Mouse (Mus musculus) lung, adult 2 months (tissue): Measurements from ENCODE around the gene Neurod2. TPM values are rescaled to one million over a fixed set of nuclear protein-coding genes. Genes with fewer than 3 reads are reported as not detected.

Source experiments
- DNase-seq: peaks from one replicate; pipeline ENCODE4 v3.0.0; 2022
- H3K4me1 ChIP-seq: fragments of 200-500 bp; 2 replicates; pipeline ENCODE4 v1.6.1; 2011; ENCODE audit warnings: low read length; ENCODE audit not compliant: control insufficient read depth, insufficient read depth
- H3K4me3 ChIP-seq: fragments of 200-500 bp; replicated peaks from 2 replicates; pipeline ENCODE3; 2011; ENCODE audit warnings: low read depth, mild to moderate bottlenecking, control low read depth, low read length; ENCODE audit errors: extremely low read depth
- CTCF ChIP-seq: fragments of 200-500 bp; IDR thresholded peaks from 2 replicates; pipeline ENCODE4 v1.5.1; 2011; ENCODE audit warnings: mild to moderate bottlenecking, low read length, control low read depth; ENCODE audit not compliant: insufficient read depth
- POLR2A ChIP-seq: fragments of 200-500 bp; IDR thresholded peaks from 2 replicates; pipeline ENCODE4 v1.6.1; 2011; ENCODE audit warnings: low read depth, mild to moderate bottlenecking, control low read depth, low read length, borderline replicate concordance; ENCODE audit errors: extremely low read depth
- WGBS: fragments of 180-500 bp; shearing (Covaris S2); methylation state at CpG from one replicate; pipeline ENCODE4 v1.1.7; 2018; 5-methylcytosine and 5-hydroxymethylcytosine counted together
- polyA plus RNA-seq: library from polyadenylated mRNA; depleted of rRNA; stranded (reverse); fragments of >200 nt; gene quantifications from 2 replicates; pipeline ENCODE4 v1.2.3, GENCODE M21; 2012

The Neurod2 gene
- polyA plus RNA-seq, 1 experiment = not detected

- WGBS = 38% methylated on average over 7 of the region's 7 CpGs
Measured at GRCm38 (mm10) chr11:98297778-98298177, 31.7 kb downstream of the Neurod2 start.

DNA sequence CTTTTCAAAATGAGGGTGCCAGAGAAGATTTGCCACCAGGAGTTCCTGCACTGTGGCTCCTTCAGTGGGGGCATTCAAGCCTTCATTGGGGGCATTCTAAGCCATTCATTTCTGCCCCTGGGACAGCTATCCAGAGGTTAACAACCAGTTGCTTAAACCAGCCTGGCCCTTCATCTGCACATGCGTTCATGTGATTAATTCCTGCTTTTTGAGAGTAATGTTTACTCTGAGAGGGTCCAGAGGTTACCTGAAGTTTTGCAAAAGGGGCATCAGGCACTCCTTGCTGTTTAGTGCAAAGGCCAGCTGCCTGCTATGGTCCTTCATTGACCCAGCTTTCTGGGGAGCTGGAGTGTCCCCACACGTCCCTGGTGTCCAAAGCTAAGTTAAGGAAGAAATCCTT, 32.5 kb downstream of the Neurod2 start:
- Histone ChIP-seq H3K4me3 (no peak overlapping the region), H3K4me1 (peaks cover 3% of the 10 kb centered on the region; the same call in 1 of the 2 replicates)
- TF ChIP-seq CTCF = no peak
- TF ChIP-seq POLR2A = no peak
- no peak for DNase-seq
- 63% methylated on average over 2 of the region's 2 CpGs for WGBS

More at GRCm38 (mm10) chr11:98297778-98298177, 31.7 kb downstream of the Neurod2 start:
- no peak for DNase-seq
- Histone ChIP-seq H3K4me1 (peaks cover 3% of the 10 kb centered on the region; the same call in 1 of the 2 replicates), H3K4me3 (no peak overlapping the region)
- TF ChIP-seq POLR2A (no peak), CTCF (no peak)

DNA sequence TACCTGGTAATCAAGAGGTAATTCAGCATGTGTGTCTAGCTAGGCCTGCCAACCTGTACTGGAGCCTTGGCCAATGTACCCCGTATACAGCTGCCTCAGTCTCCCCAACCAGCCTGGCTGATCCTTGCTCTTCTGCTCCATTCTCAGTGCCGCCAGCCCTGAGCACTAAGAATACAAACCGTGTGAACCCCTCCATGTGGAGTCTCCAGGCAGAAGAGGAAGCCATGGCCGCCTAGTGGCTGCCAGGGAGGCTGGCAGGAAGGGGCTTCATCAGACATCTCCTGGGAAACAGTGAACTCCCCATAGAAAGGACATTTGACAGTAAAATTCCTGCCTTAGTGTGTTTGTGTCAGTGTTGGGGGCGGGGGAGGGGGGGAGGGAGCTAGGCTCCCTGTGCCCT, 33.2 kb downstream of the Neurod2 start:
- Histone ChIP-seq H3K4me3 (no peak overlapping the region), H3K4me1 (peaks cover 3% of the 10 kb centered on the region; the same call in 1 of the 2 replicates)
- WGBS = 25% methylated on average over 5 of the region's 5 CpGs
- TF ChIP-seq POLR2A = no peak
- peak; percentile 31; the same call in 1 of the 2 replicates for TF ChIP-seq CTCF
- DNase-seq = no peak

DNA sequence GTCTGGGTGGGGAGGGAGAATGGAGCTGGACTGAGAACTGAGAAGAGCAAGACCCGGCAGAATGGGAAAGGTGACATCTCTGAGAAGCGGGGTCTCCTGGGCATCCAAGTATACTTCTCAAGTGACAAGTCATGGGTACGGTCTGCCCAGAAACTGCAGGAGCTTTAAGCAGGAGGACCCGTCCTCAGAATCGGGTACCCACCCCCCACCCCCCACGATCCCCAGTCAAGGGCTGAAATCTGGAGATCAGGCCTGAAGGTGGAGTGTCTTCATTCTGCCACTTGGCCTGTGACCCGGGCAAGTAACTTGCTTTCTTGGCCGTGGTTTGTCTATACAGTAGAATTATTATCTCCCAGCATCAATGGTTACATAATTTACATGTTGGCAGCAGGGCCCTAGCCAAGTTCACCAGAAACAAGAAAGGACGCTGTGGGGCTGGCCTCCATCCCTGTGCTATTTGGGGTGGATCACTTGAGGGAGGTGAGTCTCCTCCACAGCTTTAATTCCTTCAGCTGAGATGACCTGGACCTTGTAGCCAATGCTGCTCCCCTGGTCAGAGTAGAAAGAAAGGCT, 34.3 kb downstream of the Neurod2 start:
- H3K4me1 ChIP-seq = peaks cover 3% of the 10 kb centered on the region; the same call in 1 of the 2 replicates
- peak overlapping the region; percentile 77 for H3K4me3 ChIP-seq
- no peak for DNase-seq
- 9% methylated on average over 9 of the region's 9 CpGs for WGBS
- TF ChIP-seq CTCF (no peak), POLR2A (no peak)

- Histone ChIP-seq H3K4me1 (peaks cover 3% of the 10 kb centered on the region; the same call in 1 of the 2 replicates), H3K4me3 (peak overlapping the region; percentile 77)
- peak; percentile 45 for DNase-seq
- TF ChIP-seq POLR2A (no peak), CTCF (no peak)
- WGBS = 1% methylated on average over 58 of the region's 58 CpGs
Measured at GRCm38 (mm10) chr11:98294188-98295012, 35.0 kb downstream of the Neurod2 start.

DNA sequence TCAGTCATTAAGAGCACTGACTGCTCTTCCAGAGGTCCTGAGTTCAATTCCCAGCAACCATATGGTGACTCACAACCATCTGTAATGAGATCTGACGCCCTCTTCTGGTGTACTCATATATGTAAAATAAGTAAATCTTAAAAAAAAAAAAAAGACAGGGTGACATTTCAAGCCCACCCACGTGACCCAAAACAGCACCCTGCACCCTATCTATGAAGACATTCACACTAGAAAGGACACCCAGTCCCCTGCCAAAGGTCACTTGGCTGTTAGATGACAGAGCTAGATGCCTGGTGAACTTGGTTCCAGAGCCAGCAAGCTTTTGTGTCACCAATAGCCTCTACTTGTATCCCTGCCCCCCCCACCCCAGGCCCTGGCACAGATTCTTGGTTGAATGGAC, 36.4 kb downstream of the Neurod2 start:
- Histone ChIP-seq H3K4me3 (no peak overlapping the region), H3K4me1 (peaks cover 3% of the 10 kb centered on the region; the same call in 1 of the 2 replicates)
- TF ChIP-seq POLR2A (no peak), CTCF (no peak)
- no peak for DNase-seq
- WGBS = 23% methylated on average over 2 of the region's 2 CpGs

GRCm38 (mm10) chr11:98290906-98291305, 38.5 kb downstream of the Neurod2 start:
- no peak for TF ChIP-seq POLR2A
- TF ChIP-seq CTCF = no peak
- H3K4me1 ChIP-seq = peaks cover 3% of the 10 kb centered on the region; the same call in 1 of the 2 replicates
- no peak for DNase-seq
- WGBS = 65% methylated on average over 2 of the region's 2 CpGs
- no peak overlapping the region for H3K4me3 ChIP-seq

DNA sequence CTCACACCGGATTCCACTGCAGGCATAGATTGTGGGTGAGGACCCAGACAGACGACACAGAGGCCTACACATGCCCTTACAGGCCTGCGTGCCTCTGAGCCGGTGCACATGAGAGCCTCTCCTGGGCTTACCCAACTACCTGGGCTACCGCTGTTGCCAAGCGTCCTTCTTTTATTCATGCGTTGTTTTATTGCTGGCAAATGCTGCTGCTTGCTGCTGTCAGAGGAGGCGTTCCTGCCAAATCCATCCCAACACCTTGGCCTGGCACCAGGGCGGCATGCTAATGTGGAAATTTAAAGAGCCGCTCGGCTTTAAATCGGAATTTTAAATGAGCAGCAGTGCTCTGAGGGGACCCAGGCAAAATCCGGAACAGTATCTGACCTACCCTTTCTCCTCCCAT, 39.6 kb downstream of the Neurod2 start:
- no peak for DNase-seq
- WGBS = 46% methylated on average over 13 of the region's 13 CpGs
- Histone ChIP-seq H3K4me1 (peaks cover 3% of the 10 kb centered on the region; the same call in 1 of the 2 replicates), H3K4me3 (no peak overlapping the region)
- no peak for TF ChIP-seq POLR2A
- no peak for TF ChIP-seq CTCF

- no peak for TF ChIP-seq CTCF
- TF ChIP-seq POLR2A = no peak
- Histone ChIP-seq H3K4me1 (no peaks in the 10 kb centered on the region), H3K4me3 (no peak overlapping the region)
- WGBS = 51% methylated on average over 7 of the region's 7 CpGs
- no peak for DNase-seq
Measured at GRCm38 (mm10) chr11:98287961-98288360, 41.5 kb downstream of the Neurod2 start.
